Mouse (Mus musculus) brain, adult 2 months (tissue): ENCODE data around the gene Cma2.
"Not testable (repeated sequence)": the region's sequence is repeated elsewhere in the genome, so short reads cannot be mapped to it uniquely, and the experiment has no call there.

ENCODE experiments used
- DNase-seq: peaks from one replicate; pipeline ENCODE4 v3.0.0; 2011; ENCODE audit warnings: low read depth, low spot score

The Cma2 gene

GRCm38 (mm10) chr14:55950346-55951030 is at the start of gene Cma2:
TSS of gene Cma2 (plus strand) at chr14:55950980.
- DNase-seq = peak; percentile 23

- DNase-seq = no peak
Measured at GRCm38 (mm10) chr14:55905518-55905917, 45.3 kb upstream of the Cma2 start.

- no peak for DNase-seq
Measured at GRCm38 (mm10) chr14:55913406-55913805, 37.4 kb upstream of the Cma2 start.

- peak; percentile 95 for DNase-seq
Measured at GRCm38 (mm10) chr14:55918240-55919082, 32.3 kb upstream of the Cma2 start.

GRCm38 (mm10) chr14:55922475-55923232 is 28.1 kb upstream of the Cma2 start:
- peak; percentile 56 for DNase-seq

- DNase-seq = no peak
Measured at GRCm38 (mm10) chr14:55926847-55927246, 23.9 kb upstream of the Cma2 start.

- no peak for DNase-seq
Measured at GRCm38 (mm10) chr14:55929263-55929997, 21.4 kb upstream of the Cma2 start.

- DNase-seq = no peak
Measured at GRCm38 (mm10) chr14:55933586-55933985, 17.2 kb upstream of the Cma2 start.

GRCm38 (mm10) chr14:55940070-55940800 is 10.5 kb upstream of the Cma2 start:
- DNase-seq = peak; percentile 81

GRCm38 (mm10) chr14:55943601-55944000 is 7.2 kb upstream of the Cma2 start:
- no peak for DNase-seq

GRCm38 (mm10) chr14:55944575-55944974 is 6.2 kb upstream of the Cma2 start, which contains the start of gene Cma1:
TSS of gene Cma1 (minus strand) at chr14:55944675.
- DNase-seq = no peak

- DNase-seq = peak; percentile 45
Measured at GRCm38 (mm10) chr14:55946269-55946969, 4.4 kb upstream of the Cma2 start.

GRCm38 (mm10) chr14:55963263-55963662 is 12.5 kb downstream of the Cma2 start:
- no peak for DNase-seq

- not testable (repeated sequence) for DNase-seq
Measured at GRCm38 (mm10) chr14:55963900-55964299, 13.1 kb downstream of the Cma2 start.

GRCm38 (mm10) chr14:55987464-55987863 is 36.7 kb downstream of the Cma2 start:
- not testable (repeated sequence) for DNase-seq

GRCm38 (mm10) chr14:56013147-56013546 is 62.4 kb downstream of the Cma2 start:
- DNase-seq = no peak

GRCm38 (mm10) chr14:56013924-56014323 is 63.1 kb downstream of the Cma2 start:
- no peak for DNase-seq

- not testable (repeated sequence) for DNase-seq
Measured at GRCm38 (mm10) chr14:56017671-56018070, 66.9 kb downstream of the Cma2 start, which contains the start of gene Mcpt1. TSS of gene Mcpt1 (plus strand) at chr14:56017971.

- DNase-seq = peak; percentile 54
Measured at GRCm38 (mm10) chr14:56019446-56019845, 68.7 kb downstream of the Cma2 start.

GRCm38 (mm10) chr14:56021305-56021704 is 70.5 kb downstream of the Cma2 start:
- not testable (repeated sequence) for DNase-seq
